Mouse (Mus musculus) ES-Bruce4 (cell line): ENCODE data around the gene Klhl22.

ENCODE experiments used
- CTCF ChIP-seq: IDR thresholded peaks from one replicate; pipeline ENCODE4 v1.8.1; 2011; ENCODE audit warnings: low read depth, low read length
- EP300 ChIP-seq: IDR thresholded peaks from 2 replicates; pipeline ENCODE4 v1.6.1; 2011; ENCODE audit warnings: low read depth, low read length; ENCODE audit not compliant: insufficient read depth
- POLR2A ChIP-seq: IDR thresholded peaks from one replicate; pipeline ENCODE4 v1.8.1; 2011; ENCODE audit warnings: low read length; ENCODE audit not compliant: insufficient read depth

DNA sequence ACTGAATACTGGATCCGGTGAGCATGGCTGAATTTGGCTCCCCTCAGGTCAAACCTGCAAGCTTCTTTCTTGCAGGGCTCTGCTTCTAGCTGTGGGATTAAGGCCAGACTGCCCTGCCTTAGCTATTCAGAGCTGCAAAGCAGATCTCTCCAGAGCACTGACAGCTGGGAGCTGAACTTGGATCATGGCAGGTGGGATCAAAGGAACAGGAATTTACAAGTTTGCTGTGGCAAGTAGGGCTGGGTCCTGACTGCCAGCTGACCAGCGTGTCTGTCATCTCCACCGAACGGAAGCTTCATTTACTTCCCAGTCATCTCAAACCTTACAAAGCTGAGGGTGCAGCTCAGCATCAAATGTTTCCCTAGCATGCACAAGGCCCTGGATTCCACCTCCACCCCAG, 18.8 kb downstream of the Klhl22 start:
- TF ChIP-seq CTCF (no peak), POLR2A (no peak), EP300 (no peak)
